Mouse (Mus musculus) stomach, postnatal 0 days (tissue): Measurements from ENCODE around the gene Sarnp. TPM values are rescaled to one million over a fixed set of nuclear protein-coding genes. Genes with fewer than 3 reads are reported as not detected.

ENCODE experiments used
- ATAC-seq: fragments of 200-750 bp; cut with Nextera tagmentation; 2 replicates; pipeline ENCODE4 v1.8.0; 2017; ENCODE audit not compliant: low FRiP score, low TSS enrichment
- DNase-seq: peaks from one replicate; pipeline ENCODE4 v3.0.0-alpha.2; 2016; ENCODE audit warnings: low spot score
- H3K27ac ChIP-seq: fragments of 300-500 bp; sonication (generic); replicated peaks from 2 replicates; pipeline ENCODE4 v1.5.1; 2014; ENCODE audit warnings: mild to moderate bottlenecking, control low read depth
- H3K27me3 ChIP-seq: fragments of 300-500 bp; sonication (generic); 2 replicates; pipeline ENCODE4 v1.6.1; 2014; ENCODE audit warnings: low read length; ENCODE audit not compliant: control insufficient read depth, insufficient read depth
- H3K36me3 ChIP-seq: fragments of 300-500 bp; sonication (generic); 2 replicates; pipeline ENCODE4 v1.6.1; 2014; ENCODE audit warnings: low read length, mixed read lengths; ENCODE audit not compliant: control insufficient read depth, insufficient read depth
- H3K4me1 ChIP-seq: fragments of 300-500 bp; sonication (generic); replicated peaks from 2 replicates; pipeline ENCODE4 v1.6.1; 2014; ENCODE audit warnings: antibody characterized with exemption; ENCODE audit not compliant: control insufficient read depth, insufficient read depth
- H3K4me2 ChIP-seq: fragments of 300-500 bp; sonication (generic); replicated peaks from 2 replicates; pipeline ENCODE4 v1.6.1; 2014; ENCODE audit warnings: low read depth, mild to moderate bottlenecking, control low read depth, moderate library complexity
- H3K4me3 ChIP-seq: fragments of 300-500 bp; sonication (generic); 2 replicates; pipeline ENCODE4 v1.5.1; 2014; ENCODE audit warnings: low read depth, low read length, control low read depth
- H3K9ac ChIP-seq: fragments of 300-500 bp; sonication (generic); 2 replicates; pipeline ENCODE4 v1.6.1; 2014; ENCODE audit warnings: mild to moderate bottlenecking, low read length, control low read depth, mixed read lengths
- H3K9me3 ChIP-seq: fragments of 300-500 bp; sonication (generic); 2 replicates; pipeline ENCODE4 v1.6.1; 2016; ENCODE audit warnings: low read length; ENCODE audit not compliant: control insufficient read depth
- CTCF ChIP-seq: IDR thresholded peaks from 2 replicates; pipeline ENCODE4 v1.5.1; 2016; ENCODE audit warnings: antibody characterized with exemption, low read depth, mild to moderate bottlenecking, moderate library complexity
- EP300 ChIP-seq: optimal IDR thresholded peaks from 2 replicates; pipeline ENCODE3; 2016; ENCODE audit warnings: antibody characterized with exemption
- whole genome bisulfite sequencing: fragments of 180-500 bp; shearing (Covaris S2); extraction: QIAGEN DNeasy Blood & Tissue Kit; methylation state at CpG from one replicate; pipeline ENCODE4 v1.1.7; 2014; 5-methylcytosine and 5-hydroxymethylcytosine counted together
- polyA plus RNA-seq: library from polyadenylated mRNA; unstranded; fragments of >200 nt; fragmentation: Nextera tagmentation; extraction: Ambion mirVana; gene quantifications from 2 replicates; pipeline ENCODE4 v1.2.1, GENCODE M21; 2015

Sarnp gene
- polyA plus RNA-seq, 1 experiment from 2014 or later = 104 TPM

DNA sequence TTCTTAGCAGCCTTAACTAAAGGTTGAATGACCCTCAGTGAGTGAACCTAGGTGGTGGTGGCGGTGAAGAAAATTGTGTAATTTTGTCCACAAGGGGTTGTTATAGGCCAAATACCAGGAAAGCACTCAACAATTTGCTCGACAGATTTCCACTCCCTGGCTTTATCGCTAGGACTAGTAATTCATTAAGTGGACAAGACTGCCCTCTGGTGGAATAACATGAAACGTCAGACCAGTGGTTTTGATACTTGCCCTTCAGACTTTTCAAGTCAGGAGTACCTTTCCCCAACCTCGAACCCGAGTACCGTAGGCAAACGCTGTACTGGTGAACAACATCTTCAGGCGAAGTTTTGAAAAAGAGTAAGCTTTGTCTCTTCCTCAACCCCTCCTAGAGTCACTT lies 78.3 kb downstream of the Sarnp start:
- 0 out of 2 replicates have a peak, but pooled peaks have one; percentile 33 for ATAC-seq
- no peaks in the 10 kb centered on the region for H3K27me3 ChIP-seq
- DNase-seq = peak; percentile 76
- H3K36me3 ChIP-seq = no peaks in the 10 kb centered on the region
- no peak overlapping the region for H3K27ac ChIP-seq
- H3K4me2 ChIP-seq = peak overlapping the region; percentile 2; the same call in 1 of the 2 replicates
- H3K4me3 ChIP-seq = no peak overlapping the region
- no peaks in the 10 kb centered on the region for H3K9me3 ChIP-seq
- under 1% methylated on average over 9 of the region's 9 CpGs for WGBS
- peak; percentile 83 for TF ChIP-seq CTCF
- no peak for TF ChIP-seq EP300
- no peak overlapping the region for H3K9ac ChIP-seq
- no peaks in the 10 kb centered on the region for H3K4me1 ChIP-seq

GRCm38 (mm10) chr10:128895952-128896693 lies 79.0 kb downstream of the Sarnp start:
- DNase-seq = peak; percentile 24
- H3K4me2 ChIP-seq = peak overlapping the region; percentile 2; the same call in 1 of the 2 replicates
- no peaks in the 10 kb centered on the region for H3K36me3 ChIP-seq
- no peaks in the 10 kb centered on the region for H3K9me3 ChIP-seq
- whole genome bisulfite sequencing = 10% methylated on average over 17 of the region's 17 CpGs
- no peaks in the 10 kb centered on the region for H3K4me1 ChIP-seq
- no peak for TF ChIP-seq EP300
- no peak for TF ChIP-seq CTCF
- no peak overlapping the region for H3K9ac ChIP-seq
- H3K4me3 ChIP-seq = no peak overlapping the region
- ATAC-seq = 0 out of 2 replicates have a peak, but pooled peaks have one; percentile 5
- no peak overlapping the region for H3K27ac ChIP-seq
- H3K27me3 ChIP-seq = no peaks in the 10 kb centered on the region

DNA sequence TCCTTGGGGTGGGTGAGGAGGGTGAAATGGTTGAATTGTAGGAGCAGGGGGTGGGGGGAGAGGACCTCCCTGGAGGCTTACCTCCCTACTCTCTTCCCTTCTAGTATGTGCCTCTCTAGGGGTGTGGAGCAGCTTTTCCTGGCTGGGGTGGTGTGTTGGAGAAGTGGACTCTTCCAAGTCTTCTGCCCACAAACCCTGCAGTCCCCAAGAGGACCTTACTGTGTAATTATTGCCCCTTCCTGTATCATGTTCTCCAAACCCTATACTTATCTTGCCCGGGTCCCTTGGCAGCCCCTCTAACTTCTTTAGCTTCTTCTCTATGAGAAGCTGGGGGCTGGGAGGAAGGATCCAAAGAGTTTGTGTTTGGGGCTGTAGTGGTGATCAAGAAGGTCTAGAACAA lies 79.7 kb downstream of the Sarnp start:
- TF ChIP-seq CTCF (no peak), EP300 (no peak)
- ATAC-seq (no peak), DNase-seq (no peak)
- no peak overlapping the region for H3K9ac ChIP-seq
- 45% methylated on average over 1 of the region's 1 CpGs for WGBS
- H3K27ac ChIP-seq = no peak overlapping the region
- no peaks in the 10 kb centered on the region for H3K36me3 ChIP-seq
- no peaks in the 10 kb centered on the region for H3K27me3 ChIP-seq
- H3K4me2 ChIP-seq = no peak overlapping the region
- no peaks in the 10 kb centered on the region for H3K9me3 ChIP-seq
- H3K4me3 ChIP-seq = no peak overlapping the region
- no peaks in the 10 kb centered on the region for H3K4me1 ChIP-seq

- no peak overlapping the region for H3K4me3 ChIP-seq
- no peak for DNase-seq
- WGBS = 5% methylated on average over 1 of the region's 1 CpGs
- H3K4me2 ChIP-seq = no peak overlapping the region
- H3K27me3 ChIP-seq = no peaks in the 10 kb centered on the region
- no peaks in the 10 kb centered on the region for H3K9me3 ChIP-seq
- H3K27ac ChIP-seq = no peak overlapping the region
- no peak overlapping the region for H3K9ac ChIP-seq
- no peak for ATAC-seq
- no peaks in the 10 kb centered on the region for H3K36me3 ChIP-seq
- no peaks in the 10 kb centered on the region for H3K4me1 ChIP-seq
- TF ChIP-seq CTCF (no peak), EP300 (no peak)
Measured at GRCm38 (mm10) chr10:128897501-128897900, 80.4 kb downstream of the Sarnp start.

DNA sequence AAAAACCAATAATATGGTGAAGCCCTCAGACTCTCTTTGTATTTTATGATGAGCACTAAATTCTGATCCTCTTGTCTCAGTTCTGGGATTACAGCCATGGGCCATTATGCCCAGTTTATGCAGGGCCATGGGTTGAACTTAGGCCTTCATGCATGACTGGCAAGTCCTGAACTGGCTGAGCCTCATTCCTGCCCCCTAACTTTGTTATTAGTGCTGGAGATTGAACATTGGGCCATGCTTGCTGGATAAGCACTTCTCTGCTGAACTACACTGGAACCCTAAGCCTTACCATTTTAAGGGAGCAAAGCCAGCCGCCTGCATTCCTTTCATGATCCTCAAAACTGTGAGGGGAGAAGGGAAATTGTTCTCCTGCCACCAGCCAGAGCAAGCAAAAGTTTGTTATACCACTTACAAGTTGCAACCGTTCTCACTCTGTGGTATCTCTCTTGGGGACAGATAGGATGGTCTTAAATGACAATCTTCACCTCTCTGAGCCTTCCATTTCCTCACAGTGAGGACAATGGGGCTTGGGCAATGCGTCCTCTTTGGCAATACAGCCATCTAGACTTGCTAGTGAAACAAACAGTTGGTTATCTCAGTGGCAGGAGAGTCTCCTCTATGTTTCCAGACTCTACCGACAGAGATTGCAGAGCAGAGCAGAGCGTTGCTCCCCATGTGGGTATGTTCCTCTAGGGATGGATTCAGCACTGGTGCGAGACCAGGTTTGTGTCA lies 82.8 kb downstream of the Sarnp start:
- H3K36me3 ChIP-seq = no peaks in the 10 kb centered on the region
- H3K9ac ChIP-seq = no peak overlapping the region
- no peaks in the 10 kb centered on the region for H3K9me3 ChIP-seq
- TF ChIP-seq EP300 = no peak
- no peak for TF ChIP-seq CTCF
- WGBS = 72% methylated on average over 6 of the region's 6 CpGs
- H3K4me2 ChIP-seq = no peak overlapping the region
- H3K4me1 ChIP-seq = no peaks in the 10 kb centered on the region
- ATAC-seq (no peak), DNase-seq (no peak)
- H3K4me3 ChIP-seq = no peak overlapping the region
- H3K27me3 ChIP-seq = no peaks in the 10 kb centered on the region
- H3K27ac ChIP-seq = no peak overlapping the region

DNA sequence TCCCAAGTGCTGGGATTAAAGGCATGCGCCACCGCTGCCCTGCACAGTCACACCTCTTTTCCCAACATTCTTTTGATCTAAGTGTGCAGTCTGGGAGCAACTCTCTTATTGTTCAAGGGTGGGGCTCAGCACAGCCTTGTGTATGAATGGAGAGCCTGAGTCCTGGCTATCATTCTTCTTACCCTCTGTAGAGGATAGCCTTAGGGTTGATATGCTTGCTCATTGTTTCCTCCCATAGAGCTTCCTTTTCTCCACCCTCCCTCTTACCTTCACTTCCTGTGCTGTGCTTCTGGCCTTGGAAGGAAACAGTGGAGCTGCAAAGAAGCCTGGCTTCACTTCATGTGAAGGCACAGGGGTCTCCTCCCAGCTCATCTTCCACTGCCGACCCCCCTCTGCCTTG lies 83.6 kb downstream of the Sarnp start, which contains the start of gene Cd63:
Gene Cd63 (plus strand): TSS at position 292 of the 400 bp plus-strand sequence.
- no peaks in the 10 kb centered on the region for H3K36me3 ChIP-seq
- no peak within 1 kb of the TSS for H3K4me2 ChIP-seq
- H3K27ac ChIP-seq = no peak within 1 kb of the TSS
- no peak within 1 kb of the TSS for H3K9ac ChIP-seq
- ATAC-seq = peak; percentile 88
- no peak within 1 kb of the TSS for H3K4me3 ChIP-seq
- TF ChIP-seq EP300 (no peak), CTCF (no peak)
- no peaks in the 10 kb centered on the region for H3K4me1 ChIP-seq
- peak; percentile 21 for DNase-seq
- no peaks in the 10 kb centered on the region for H3K9me3 ChIP-seq
- H3K27me3 ChIP-seq = no peaks in the 10 kb centered on the region
- WGBS = 53% methylated on average over 3 of the region's 3 CpGs
